In genomic region chr5:96981987-96982386, GRCm38 (mm10) we compare ENCODE assay signal across 29 mouse cellular contexts. TPM values are rescaled to one million over a fixed set of nuclear protein-coding genes. Genes with fewer than 3 reads are reported as not detected.
DNase-seq lines count a peak whose midpoint lies in the region; ATAC-seq lines count a peak whose summit lies in the region.
"Had no signal": no experiment of that assay in that cellular context is flagged by ENCODE, and none has a peak within 500 bp of the region (broad histone marks: within the 10 kb centered on the region; RNA-seq: fewer than 3 reads in every experiment).

No protein-coding gene starts in this region.

- no peaks in the 10 kb centered on the region for H3K9me3 ChIP-seq in kidney, embryonic 16.5 days (ENCODE audit: low read length)
- no peaks in the 10 kb centered on the region for H3K9me3 ChIP-seq in intestine, embryonic 16.5 days (ENCODE audit: control insufficient read depth, low read length)
- no peaks in the 10 kb centered on the region for H3K9me3 ChIP-seq in stomach, embryonic 16.5 days (replicated peaks; ENCODE audit: control insufficient read depth, low read length)
- no peaks in the 10 kb centered on the region for H3K9me3 ChIP-seq in hindbrain, embryonic 11.5 days (ENCODE audit: control insufficient read depth, low read length)
- H3K9me3 ChIP-seq: embryonic facial prominence, embryonic 13.5 days; forebrain, embryonic 10.5 days; heart, embryonic 13.5 days; hindbrain, embryonic 15.5 days; liver, embryonic 15.5 days had no signal

- H3K4me2 ChIP-seq in kidney, embryonic 16.5 days (replicated peaks; ENCODE audit: low read depth, low read length) = no peak overlapping the region
- H3K4me2 ChIP-seq in intestine, embryonic 16.5 days (ENCODE audit: low read depth, low read length) = no peak overlapping the region
- no peak overlapping the region for H3K4me2 ChIP-seq in stomach, embryonic 16.5 days (ENCODE audit: low read depth, low read length)
- H3K4me2 ChIP-seq in hindbrain, embryonic 11.5 days (replicated peaks; ENCODE audit: low read depth, low read length) = no peak overlapping the region
- H3K4me2 ChIP-seq: embryonic facial prominence, embryonic 13.5 days; hindbrain, embryonic 15.5 days; liver, embryonic 15.5 days; midbrain, embryonic 11.5 days had no signal

- peaks cover 33% of the 10 kb centered on the region for H3K4me1 ChIP-seq in kidney, embryonic 16.5 days (ENCODE audit: insufficient read depth, low read length)
- H3K4me1 ChIP-seq in intestine, embryonic 16.5 days (ENCODE audit: control insufficient read depth, insufficient read depth, low read length) = peaks cover 15% of the 10 kb centered on the region
- peaks cover 21% of the 10 kb centered on the region for H3K4me1 ChIP-seq in stomach, embryonic 16.5 days (ENCODE audit: control insufficient read depth, insufficient read depth, low read length)
- H3K4me1 ChIP-seq in hindbrain, embryonic 11.5 days (replicated peaks; ENCODE audit: control insufficient read depth, insufficient read depth, low read length) = no peaks in the 10 kb centered on the region

- peak; percentile 65; the same call in 1 of the 2 replicates for ATAC-seq in kidney, embryonic 16.5 days (ENCODE audit: low FRiP score, low TSS enrichment)
- ATAC-seq in intestine, embryonic 16.5 days = peak; percentile 82
- ATAC-seq in stomach, embryonic 16.5 days (ENCODE audit: insufficient read depth, low FRiP score) = peak; percentile 85
- no peak for ATAC-seq in hindbrain, embryonic 11.5 days (ENCODE audit: low FRiP score)
- ATAC-seq: forebrain, embryonic 16.5 days; midbrain, embryonic 16.5 days had no signal

- H3K27ac ChIP-seq in kidney, embryonic 16.5 days (ENCODE audit: low read length) = no peak overlapping the region
- H3K27ac ChIP-seq in intestine, embryonic 16.5 days (ENCODE audit: low read length) = no peak overlapping the region
- no peak overlapping the region for H3K27ac ChIP-seq in stomach, embryonic 16.5 days (ENCODE audit: low read length)
- no peak overlapping the region for H3K27ac ChIP-seq in hindbrain, embryonic 11.5 days (ENCODE audit: low read depth, low read length)
- H3K27ac ChIP-seq: embryonic facial prominence, embryonic 13.5 days; forebrain, embryonic 10.5 days; gastrocnemius, adult 2 months; heart, adult 2 months; heart, embryonic 13.5 days; hindbrain, embryonic 15.5 days; layer of hippocampus, adult 2 months; left cerebral cortex, adult 2 months; liver, embryonic 15.5 days had no signal

- 55% methylated on average over 3 of the region's 3 CpGs for WGBS in kidney, embryonic 16.5 days
- 42% methylated on average over 3 of the region's 3 CpGs for WGBS in intestine, embryonic 16.5 days
- 37% methylated on average over 3 of the region's 3 CpGs for WGBS in stomach, embryonic 16.5 days
- 81% methylated on average over 3 of the region's 3 CpGs for WGBS in hindbrain, embryonic 11.5 days

- DNase-seq in kidney, adult 18-20 months = no peak
- peak; percentile 41 for DNase-seq in A20 (ENCODE audit: low read depth, low spot score)
- no peak for DNase-seq in hindbrain, embryonic 11.5 days (ENCODE audit: low spot score)
- no peak for DNase-seq in right cerebral cortex, postnatal 25 days
- DNase-seq: adrenal gland, postnatal 25 days; B cell, adult 2 months; cerebellum, adult 11-12 months; cerebellum, postnatal 10 days; gastrocnemius, adult 2 months; gastrocnemius, postnatal 36 days; heart, adult 2 months; heart, postnatal 10 days; kidney, postnatal 14 days; lung, postnatal 36 days; right cerebral cortex, postnatal 4 days; thymus, postnatal 4 days had no signal

- H3K4me3 ChIP-seq in kidney, embryonic 16.5 days (ENCODE audit: low read length) = no peak overlapping the region
- no peak overlapping the region for H3K4me3 ChIP-seq in intestine, embryonic 16.5 days (ENCODE audit: low read length)
- H3K4me3 ChIP-seq in stomach, embryonic 16.5 days (replicated peaks; ENCODE audit: low read length) = no peak overlapping the region
- no peak overlapping the region for H3K4me3 ChIP-seq in hindbrain, embryonic 11.5 days (ENCODE audit: low read depth, low read length)
- H3K4me3 ChIP-seq: embryonic facial prominence, embryonic 13.5 days; forebrain, embryonic 10.5 days; gastrocnemius, adult 2 months; heart, adult 2 months; heart, embryonic 13.5 days; hindbrain, embryonic 15.5 days; layer of hippocampus, adult 2 months; left cerebral cortex, adult 2 months; liver, embryonic 15.5 days had no signal

- no peaks in the 10 kb centered on the region for H3K27me3 ChIP-seq in kidney, embryonic 16.5 days (ENCODE audit: insufficient read depth, low read length)
- no peaks in the 10 kb centered on the region for H3K27me3 ChIP-seq in intestine, embryonic 16.5 days (replicated peaks; ENCODE audit: control insufficient read depth, insufficient read depth, low read length)
- no peaks in the 10 kb centered on the region for H3K27me3 ChIP-seq in stomach, embryonic 16.5 days (ENCODE audit: control insufficient read depth, insufficient read depth, low read length)
- no peaks in the 10 kb centered on the region for H3K27me3 ChIP-seq in hindbrain, embryonic 11.5 days (ENCODE audit: control insufficient read depth, insufficient read depth, low read length)
- H3K27me3 ChIP-seq: embryonic facial prominence, embryonic 13.5 days; hindbrain, embryonic 15.5 days had no signal

- H3K36me3 ChIP-seq in kidney, embryonic 16.5 days (ENCODE audit: insufficient read depth, low read length) = no peaks in the 10 kb centered on the region
- no peaks in the 10 kb centered on the region for H3K36me3 ChIP-seq in intestine, embryonic 16.5 days (ENCODE audit: control insufficient read depth, insufficient read depth, low read length)
- H3K36me3 ChIP-seq in stomach, embryonic 16.5 days (ENCODE audit: control insufficient read depth, insufficient read depth, low read length) = no peaks in the 10 kb centered on the region
- H3K36me3 ChIP-seq in hindbrain, embryonic 11.5 days (ENCODE audit: control insufficient read depth, insufficient read depth, low read length) = no peaks in the 10 kb centered on the region
- H3K36me3 ChIP-seq: embryonic facial prominence, embryonic 13.5 days; forebrain, embryonic 10.5 days; heart, embryonic 13.5 days; hindbrain, embryonic 15.5 days; liver, embryonic 15.5 days had no signal

- no peak overlapping the region for H3K9ac ChIP-seq in kidney, embryonic 16.5 days (replicated peaks; ENCODE audit: low read length)
- H3K9ac ChIP-seq in intestine, embryonic 16.5 days (ENCODE audit: low read depth, low read length) = no peak overlapping the region
- H3K9ac ChIP-seq in stomach, embryonic 16.5 days (ENCODE audit: low read length) = no peak overlapping the region
- H3K9ac ChIP-seq in hindbrain, embryonic 11.5 days (ENCODE audit: low read depth, low read length) = no peak overlapping the region
- H3K9ac ChIP-seq: embryonic facial prominence, embryonic 13.5 days; heart, embryonic 13.5 days; hindbrain, embryonic 15.5 days; liver, embryonic 15.5 days had no signal

RNA-seq across cellular contexts. Expression of gene Bmp2k, which starts 15.5 kb away (rescaled TPM):
- polyA plus RNA-seq in kidney, embryonic 16.5 days (2015; fragmentation: Nextera tagmentation; extraction: Ambion mirVana) = 7.7 and 8.0 TPM in 2 replicates
- polyA plus RNA-seq in intestine, embryonic 16.5 days (2015; fragmentation: Nextera tagmentation; extraction: Ambion mirVana) = 12.5 and 17.2 TPM in 2 replicates
- polyA plus RNA-seq in stomach, embryonic 16.5 days (2015; fragmentation: Nextera tagmentation; extraction: Ambion mirVana) = 8.9 and 10.2 TPM in 2 replicates
- polyA plus RNA-seq in hindbrain, embryonic 11.5 days (2014; fragmentation: Nextera tagmentation; extraction: Ambion mirVana) = 11.1 and 13.7 TPM in 2 replicates
